Comparison of ENCODE assay signal across 15 mouse cellular contexts in genomic region chr7:24572455-24572854, GRCm38 (mm10). TPM values are rescaled to one million over a fixed set of nuclear protein-coding genes. Genes with fewer than 3 reads are reported as not detected.
DNase-seq lines count a peak whose midpoint lies in the region; ATAC-seq and TF ChIP-seq lines count a peak whose summit lies in the region.
"Had no signal": no experiment of that assay in that cellular context is flagged by ENCODE, and none has a peak within 500 bp of the region (broad histone marks: within the 10 kb centered on the region; RNA-seq: fewer than 3 reads in every experiment).

No protein-coding gene starts in this region.

- no peak for TF ChIP-seq EP300 in lung, postnatal 0 days (IDR thresholded peaks at IDR 0.05)
- no peak for TF ChIP-seq EP300 in MEL (IDR thresholded peaks at IDR 0.05; ENCODE audit: low read depth in 1 of 2, low read length in 2 of 2)

- TF ChIP-seq RAD21 in MEL (IDR thresholded peaks at IDR 0.05; ENCODE audit: low read depth, low read length): peak; percentile 47

- H3K27me3 ChIP-seq in lung, postnatal 0 days (replicated peaks; ENCODE audit: insufficient read depth, low read length): no peaks in the 10 kb centered on the region
- H3K27me3 ChIP-seq in MEL (ENCODE audit: control insufficient read depth in 1 of 2, insufficient read depth in 2 of 2, low read length in 2 of 2): no peaks in the 10 kb centered on the region
- H3K27me3 ChIP-seq in midbrain, postnatal 0 days (ENCODE audit: insufficient read depth, low read length): no peaks in the 10 kb centered on the region
- H3K27me3 ChIP-seq: lung, embryonic 15.5 days had no signal

- WGBS in lung, postnatal 0 days: 52% methylated on average over 5 of the region's 5 CpGs
- WGBS in lung, adult 2 months: 62% methylated on average over 5 of the region's 5 CpGs
- WGBS in midbrain, postnatal 0 days: 54% methylated on average over 5 of the region's 5 CpGs

- no peak for TF ChIP-seq POLR2A in lung, adult 2 months (IDR thresholded peaks at IDR 0.05; ENCODE audit: borderline replicate concordance, extremely low read depth, low read depth, low read length)
- TF ChIP-seq POLR2A in MEL (IDR thresholded peaks at IDR 0.05; ENCODE audit: control insufficient read depth in 1 of 2, insufficient read depth in 1 of 2, low read depth in 1 of 2, low read length in 2 of 2, poor library complexity in 1 of 2): no peak

- no peak overlapping the region for H3K4me2 ChIP-seq in lung, postnatal 0 days (replicated peaks; ENCODE audit: low read depth, low read length)
- no peak overlapping the region for H3K4me2 ChIP-seq in midbrain, postnatal 0 days (ENCODE audit: low read depth, low read length, poor library complexity, severe bottlenecking)
- H3K4me2 ChIP-seq: lung, embryonic 15.5 days had no signal

- ATAC-seq in lung, postnatal 0 days: no peak
- no peak for ATAC-seq in midbrain, postnatal 0 days (ENCODE audit: low FRiP score)

- no peak overlapping the region for H3K4me3 ChIP-seq in gastrocnemius, adult 2 months
- H3K4me3 ChIP-seq in lung, postnatal 0 days (ENCODE audit: low read depth, low read length): no peak overlapping the region
- H3K4me3 ChIP-seq in lung, adult 2 months (replicated peaks; ENCODE audit: extremely low read depth, low read depth, low read length): no peak overlapping the region
- no peak overlapping the region for H3K4me3 ChIP-seq in MEL (ENCODE audit: control insufficient read depth in 1 of 2, insufficient read depth in 1 of 2, low read depth in 2 of 2, low read length in 2 of 2)
- no peak overlapping the region for H3K4me3 ChIP-seq in midbrain, postnatal 0 days (ENCODE audit: low read depth, low read length)
- H3K4me3 ChIP-seq: lung, embryonic 15.5 days had no signal

- H3K36me3 ChIP-seq in lung, postnatal 0 days (ENCODE audit: insufficient read depth, low read length): peaks cover 11% of the 10 kb centered on the region; the same call in 1 of the 2 replicates
- no peaks in the 10 kb centered on the region for H3K36me3 ChIP-seq in MEL (ENCODE audit: control insufficient read depth in 1 of 2, insufficient read depth in 2 of 2, low read length in 2 of 2)
- H3K36me3 ChIP-seq in midbrain, postnatal 0 days (ENCODE audit: insufficient read depth, low read length): peaks cover 23% of the 10 kb centered on the region

- peak; percentile 48 for TF ChIP-seq CTCF in gastrocnemius, adult 2 months (IDR thresholded peaks at IDR 0.05)
- peak; percentile 53 for TF ChIP-seq CTCF in lung, postnatal 0 days (IDR thresholded peaks at IDR 0.05)
- TF ChIP-seq CTCF in lung, adult 2 months (IDR thresholded peaks at IDR 0.05; ENCODE audit: insufficient read depth, low read length): no peak
- TF ChIP-seq CTCF in MEL (IDR thresholded peaks at IDR 0.05 in 2 of 3, conservative IDR thresholded peaks at IDR 0.05 in 1 of 3; ENCODE audit: control insufficient read depth in 1 of 3, insufficient read depth in 1 of 3, low read depth in 2 of 3, low read length in 3 of 3, poor library complexity in 1 of 3, severe bottlenecking in 1 of 3): peak; percentile 37 to 69 (median 63); a peak in 5 of 6 replicates
- TF ChIP-seq CTCF in midbrain, postnatal 0 days (IDR thresholded peaks at IDR 0.05): peak; percentile 59

- no peaks in the 10 kb centered on the region for H3K4me1 ChIP-seq in lung, postnatal 0 days (ENCODE audit: insufficient read depth, low read depth, low read length)
- H3K4me1 ChIP-seq in lung, adult 2 months (ENCODE audit: control insufficient read depth, insufficient read depth, low read length): no peaks in the 10 kb centered on the region
- H3K4me1 ChIP-seq in MEL (ENCODE audit: control insufficient read depth in 1 of 2, insufficient read depth in 2 of 2, low read length in 2 of 2): no peaks in the 10 kb centered on the region
- H3K4me1 ChIP-seq in midbrain, postnatal 0 days (ENCODE audit: insufficient read depth, low read length): no peaks in the 10 kb centered on the region
- H3K4me1 ChIP-seq: lung, embryonic 15.5 days had no signal

- no peak overlapping the region for H3K9ac ChIP-seq in lung, postnatal 0 days (replicated peaks; ENCODE audit: low read depth)
- H3K9ac ChIP-seq in MEL (ENCODE audit: control insufficient read depth, low read depth, low read length, poor library complexity, severe bottlenecking): no peak overlapping the region
- no peak overlapping the region for H3K9ac ChIP-seq in midbrain, postnatal 0 days (replicated peaks; ENCODE audit: low read length, poor library complexity, severe bottlenecking)
- H3K9ac ChIP-seq: lung, embryonic 15.5 days had no signal

- no peaks in the 10 kb centered on the region for H3K9me3 ChIP-seq in lung, postnatal 0 days (ENCODE audit: low read length)
- no peaks in the 10 kb centered on the region for H3K9me3 ChIP-seq in MEL (replicated peaks; ENCODE audit: insufficient read depth, low read length)
- H3K9me3 ChIP-seq in midbrain, postnatal 0 days (ENCODE audit: low read length): no peaks in the 10 kb centered on the region
- H3K9me3 ChIP-seq: lung, embryonic 15.5 days had no signal

- no peak overlapping the region for H3K27ac ChIP-seq in gastrocnemius, adult 2 months
- H3K27ac ChIP-seq in lung, postnatal 0 days (ENCODE audit: low read length): no peak overlapping the region
- no peak overlapping the region for H3K27ac ChIP-seq in MEL (ENCODE audit: control insufficient read depth, low read depth, low read length)
- no peak overlapping the region for H3K27ac ChIP-seq in midbrain, postnatal 0 days (ENCODE audit: low read depth, low read length)
- H3K27ac ChIP-seq: lung, embryonic 15.5 days had no signal

- DNase-seq in gastrocnemius, adult 2 months: no peak
- no peak for DNase-seq in gastrocnemius, postnatal 10 days
- DNase-seq in lung, postnatal 0 days (ENCODE audit: low spot score): no peak
- no peak for DNase-seq in lung, adult 2 months
- peak; percentile 57 for DNase-seq in MEL (ENCODE audit: low read depth, low spot score)
- DNase-seq in midbrain, postnatal 0 days (ENCODE audit: low spot score): no peak
- DNase-seq in cerebellum, postnatal 36 days: no peak
- DNase-seq in MN1 (ENCODE audit: low spot score): no peak
- DNase-seq: adrenal gland, postnatal 14 days; cerebellum, adult 2 months; gastrocnemius, postnatal 14 days; heart, postnatal 4 days; kidney, postnatal 25 days had no signal

- no peaks in the 10 kb centered on the region for H3K79me2 ChIP-seq in MEL (ENCODE audit: control insufficient read depth, insufficient read depth, low read length, poor library complexity)

- intact Hi-C loops in gastrocnemius, adult 2 months (cut with DNase I): no loop called here

RNA-seq across cellular contexts. Expression of gene Ethe1, which starts 14.9 kb away (rescaled TPM):
- 10 to 100 TPM; 22.0 to 27.4 TPM for total RNA-seq in gastrocnemius, adult 2 months (2021)
- 10 to 100 TPM in 1 of 2 experiments, 1 to 10 TPM in 1; 9.4 to 10.0 TPM for total RNA-seq in gastrocnemius, postnatal 10 days (2021)
- polyA plus RNA-seq in lung, postnatal 0 days (2015; fragmentation: Nextera tagmentation; extraction: Ambion mirVana): 13.4 and 14.5 TPM in 2 replicates
- 20.2 and 24.5 TPM in 2 replicates for polyA plus RNA-seq in lung, adult 2 months (2012; rRNA removed)
- 17.8 and 21.0 TPM in 2 replicates for total RNA-seq in MEL (2012; rRNA removed)
- polyA plus RNA-seq in MEL (2012; ENCODE audit: insufficient read depth in 1 of 2, insufficient read length in 2 of 2, low read depth in 1 of 2, low replicate concordance in 2 of 2, missing spikeins in 1 of 2): 10 to 100 TPM in 1 of 2 experiments, not detected in 1; 33.3 TPM
- total RNA-seq in midbrain, postnatal 0 days (2014; rRNA removed): 32.2 and 33.4 TPM in 2 replicates
- polyA plus RNA-seq in midbrain, postnatal 0 days (2015; fragmentation: Nextera tagmentation; extraction: Ambion mirVana): 31.3 and 31.6 TPM in 2 replicates

RNA-seq across cellular contexts. Expression of gene Zfp575, which starts 15.0 kb away (rescaled TPM):
- under 1 TPM in 1 of 2 experiments, not detected in 1; 0.17 TPM for total RNA-seq in gastrocnemius, adult 2 months (2021)
- total RNA-seq in gastrocnemius, postnatal 10 days (2021): under 1 TPM; 0.59 to 0.95 TPM
- 1.5 TPM in 2 replicates for polyA plus RNA-seq in lung, postnatal 0 days (2015; fragmentation: Nextera tagmentation; extraction: Ambion mirVana)
- polyA plus RNA-seq in lung, adult 2 months (2012; rRNA removed): 0.16 and 0.27 TPM in 2 replicates
- 0.26 and 0.58 TPM in 2 replicates for total RNA-seq in MEL (2012; rRNA removed)
- under 1 TPM in 1 of 2 experiments, not detected in 1; 0.50 TPM for polyA plus RNA-seq in MEL (2012; ENCODE audit: insufficient read depth in 1 of 2, insufficient read length in 2 of 2, low read depth in 1 of 2, low replicate concordance in 2 of 2, missing spikeins in 1 of 2)
- 2.3 and 3.2 TPM in 2 replicates for total RNA-seq in midbrain, postnatal 0 days (2014; rRNA removed)
- polyA plus RNA-seq in midbrain, postnatal 0 days (2015; fragmentation: Nextera tagmentation; extraction: Ambion mirVana): 28.3 and 29.5 TPM in 2 replicates

RNA-seq across cellular contexts. Expression of gene Xrcc1, which starts 26.4 kb away (rescaled TPM):
- total RNA-seq in gastrocnemius, adult 2 months (2021): 10 to 100 TPM; 18.3 to 18.5 TPM
- 10 to 100 TPM; 22.5 to 26.3 TPM for total RNA-seq in gastrocnemius, postnatal 10 days (2021)
- 35.4 and 37.0 TPM in 2 replicates for polyA plus RNA-seq in lung, postnatal 0 days (2015; fragmentation: Nextera tagmentation; extraction: Ambion mirVana)
- polyA plus RNA-seq in lung, adult 2 months (2012; rRNA removed): 36.9 and 40.5 TPM in 2 replicates
- total RNA-seq in MEL (2012; rRNA removed): 84.4 and 97.4 TPM in 2 replicates
- 100 to 1,000 TPM; 101 to 574 TPM for polyA plus RNA-seq in MEL (2012; ENCODE audit: insufficient read depth in 1 of 2, insufficient read length in 2 of 2, low read depth in 1 of 2, low replicate concordance in 2 of 2, missing spikeins in 1 of 2)
- total RNA-seq in midbrain, postnatal 0 days (2014; rRNA removed): 44.6 and 51.8 TPM in 2 replicates
- 41.9 and 43.3 TPM in 2 replicates for polyA plus RNA-seq in midbrain, postnatal 0 days (2015; fragmentation: Nextera tagmentation; extraction: Ambion mirVana)

RNA-seq across cellular contexts. Expression of gene Pinlyp, which starts 26.5 kb away (rescaled TPM):
- not detected for total RNA-seq in gastrocnemius, adult 2 months (2021)
- total RNA-seq in gastrocnemius, postnatal 10 days (2021): not detected
- 0.19 and 0.39 TPM in 2 replicates for polyA plus RNA-seq in lung, postnatal 0 days (2015; fragmentation: Nextera tagmentation; extraction: Ambion mirVana)
- 0.15 and 24.2 TPM in 2 replicates for polyA plus RNA-seq in lung, adult 2 months (2012; rRNA removed)
- total RNA-seq in MEL (2012; rRNA removed): not detected in 2 replicates
- polyA plus RNA-seq in MEL (2012; ENCODE audit: insufficient read depth in 1 of 2, insufficient read length in 2 of 2, low read depth in 1 of 2, low replicate concordance in 2 of 2, missing spikeins in 1 of 2): not detected
- not detected in 2 replicates for total RNA-seq in midbrain, postnatal 0 days (2014; rRNA removed)
- polyA plus RNA-seq in midbrain, postnatal 0 days (2015; fragmentation: Nextera tagmentation; extraction: Ambion mirVana): not detected in 2 replicates
- total RNA-seq: adrenal gland, postnatal 14 days; gastrocnemius, postnatal 14 days; heart, postnatal 4 days; left cerebral cortex, postnatal 14 days had no signal
- polyA plus RNA-seq: cerebellum, adult 2 months had no signal

RNA-seq across cellular contexts. Expression of gene Phldb3, which starts 38.1 kb away (rescaled TPM):
- total RNA-seq in gastrocnemius, adult 2 months (2021): under 1 TPM; 0.54 to 0.59 TPM
- total RNA-seq in gastrocnemius, postnatal 10 days (2021): under 1 TPM; 0.77 to 0.80 TPM
- polyA plus RNA-seq in lung, postnatal 0 days (2015; fragmentation: Nextera tagmentation; extraction: Ambion mirVana): 0.33 and 0.42 TPM in 2 replicates
- 3.6 and 5.9 TPM in 2 replicates for polyA plus RNA-seq in lung, adult 2 months (2012; rRNA removed)
- 6.0 and 6.4 TPM in 2 replicates for total RNA-seq in MEL (2012; rRNA removed)
- polyA plus RNA-seq in MEL (2012; ENCODE audit: insufficient read depth in 1 of 2, insufficient read length in 2 of 2, low read depth in 1 of 2, low replicate concordance in 2 of 2, missing spikeins in 1 of 2): 10 to 100 TPM in 1 of 2 experiments, not detected in 1; 10.8 TPM
- 0.11 and 0.14 TPM in 2 replicates for total RNA-seq in midbrain, postnatal 0 days (2014; rRNA removed)
- not detected in 2 replicates for polyA plus RNA-seq in midbrain, postnatal 0 days (2015; fragmentation: Nextera tagmentation; extraction: Ambion mirVana)
